Mouse (Mus musculus) layer of hippocampus, postnatal 10 days (tissue): Measurements from ENCODE around the gene Zdhhc13. TPM values are rescaled to one million over a fixed set of nuclear protein-coding genes. Genes with fewer than 3 reads are reported as not detected.

Source experiments
- DNase-seq, 2 experiments: peaks; one replicate each; pipeline ENCODE4 v3.0.0; 2021; ENCODE audit warnings: low spot score in 2 of 2
- total RNA-seq, 2 experiments: library from RNA; stranded (reverse); gene quantifications; 2 replicates each; pipeline ENCODE4 v1.2.3; 2021

The Zdhhc13 gene
- total RNA-seq, 2 experiments from 2014 or later, result 24.0 to 36.3 TPM

DNA sequence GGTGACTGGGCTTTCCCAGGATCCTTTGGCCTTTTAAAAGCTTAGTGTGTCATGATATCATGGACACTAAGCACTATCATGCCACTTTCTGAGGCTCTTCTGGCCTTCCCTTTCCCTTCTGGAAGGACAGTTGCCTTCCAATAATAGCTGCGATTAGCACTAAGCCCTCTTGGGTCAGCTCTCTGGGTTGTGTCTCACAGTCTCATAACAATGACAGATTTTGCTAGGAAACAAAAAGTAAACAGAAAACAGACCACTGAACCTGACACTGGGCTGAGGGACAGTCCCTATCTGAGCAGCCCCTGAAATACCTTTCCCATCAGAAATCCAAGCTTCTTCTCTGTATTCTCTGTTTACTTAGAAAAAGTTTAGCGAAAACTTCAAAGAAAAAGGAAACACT lies 51.7 kb downstream of the Zdhhc13 start:
- DNase-seq, result no peak

GRCm38 (mm10) chr7:48841538-48841937 lies 52.7 kb downstream of the Zdhhc13 start:
- DNase-seq, result no peak

DNA sequence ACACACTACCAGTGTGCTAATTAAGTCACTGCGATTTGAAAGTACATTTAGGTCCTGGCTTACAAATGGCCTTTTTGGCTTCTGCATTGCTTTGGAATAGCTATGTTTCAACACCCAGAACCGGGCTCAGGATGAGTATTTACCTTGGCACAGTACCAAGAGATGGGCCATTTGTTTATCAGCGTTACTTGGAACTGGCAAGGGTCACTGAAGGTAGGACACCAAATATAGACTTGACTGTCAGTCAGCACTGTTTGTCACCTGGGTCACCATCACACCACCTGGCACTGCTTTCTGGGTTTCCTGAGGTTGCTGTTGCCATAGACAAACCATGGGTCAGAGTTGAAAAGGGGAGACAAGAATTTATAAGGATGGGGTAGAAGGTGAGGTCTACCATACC lies 53.5 kb downstream of the Zdhhc13 start:
- DNase-seq, result no peak

DNA sequence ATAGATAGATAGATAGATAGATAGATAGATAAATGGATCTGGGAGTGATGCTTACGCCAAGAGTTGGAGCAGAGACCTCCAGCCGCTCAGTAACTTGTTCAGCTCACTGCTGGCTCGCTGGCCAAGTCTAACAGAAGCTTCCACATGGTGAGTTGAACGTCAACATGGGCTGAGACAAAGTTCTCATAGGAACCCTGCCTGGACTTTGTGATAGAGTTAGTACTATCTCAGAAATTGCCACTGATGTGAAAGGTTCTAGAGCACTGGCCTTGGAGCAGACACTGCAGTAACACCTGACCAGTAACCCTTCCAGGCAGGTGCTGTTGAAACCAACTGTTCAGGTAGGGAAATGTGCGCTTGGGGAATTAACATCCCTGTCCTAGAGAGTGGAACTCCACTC lies 54.7 kb downstream of the Zdhhc13 start:
- DNase-seq, result no peak

GRCm38 (mm10) chr7:48845213-48845973 lies 56.6 kb downstream of the Zdhhc13 start:
- no peak for DNase-seq

- DNase-seq, result no peak
Observed at GRCm38 (mm10) chr7:48846755-48847154, 58.0 kb downstream of the Zdhhc13 start.

GRCm38 (mm10) chr7:48847820-48848650 lies 59.2 kb downstream of the Zdhhc13 start, which contains the start of gene Csrp3:
TSS of gene Csrp3 (minus strand) at chr7:48848033.
- no peak for DNase-seq

DNA sequence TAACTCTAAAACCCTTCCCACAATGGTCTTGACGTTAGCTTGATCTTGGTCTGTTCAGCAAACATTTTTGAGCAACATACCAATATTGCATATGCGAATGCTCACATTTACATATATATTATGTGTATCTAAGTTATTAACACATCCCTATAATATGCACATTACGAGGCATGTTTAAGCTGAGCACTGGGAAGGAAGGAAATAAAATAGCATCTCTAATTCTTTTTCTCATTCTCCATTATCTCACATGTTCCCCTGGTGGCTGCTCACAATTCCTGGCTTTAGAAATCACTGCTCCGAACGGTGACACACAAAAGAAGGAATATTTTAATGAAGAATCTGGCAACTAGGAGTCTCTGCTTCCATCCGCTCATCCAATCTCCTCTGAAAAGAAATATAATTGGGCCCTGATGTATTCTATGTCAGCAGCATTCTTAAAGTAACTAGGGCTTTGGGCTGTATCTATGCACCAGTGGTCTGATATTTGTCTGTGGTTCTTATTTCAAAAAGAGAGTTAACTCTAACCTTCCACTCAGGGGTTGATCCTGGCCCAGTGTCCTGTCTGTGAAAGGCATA lies 62.8 kb downstream of the Zdhhc13 start:
- DNase-seq, result no peak

DNA sequence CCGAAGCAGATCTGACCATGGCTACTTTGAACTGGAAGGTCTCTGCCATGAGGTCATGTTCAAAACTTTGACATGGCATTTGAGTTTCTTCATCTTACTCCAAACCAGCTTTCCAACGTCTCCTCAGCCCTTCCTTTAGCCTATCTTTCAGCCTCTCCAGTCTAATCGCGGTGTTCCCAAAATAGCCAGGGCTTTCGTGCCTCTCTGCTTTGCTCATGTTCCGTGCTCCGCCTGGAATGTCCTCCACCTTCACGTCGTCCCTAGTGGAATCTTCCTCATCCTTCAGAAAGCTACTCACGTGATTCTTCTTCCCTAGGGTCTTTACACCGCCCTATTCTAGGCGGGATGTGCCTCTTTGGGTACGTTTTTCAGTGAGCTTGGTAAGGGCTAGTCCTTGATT lies 64.7 kb downstream of the Zdhhc13 start:
- no peak for DNase-seq

DNA sequence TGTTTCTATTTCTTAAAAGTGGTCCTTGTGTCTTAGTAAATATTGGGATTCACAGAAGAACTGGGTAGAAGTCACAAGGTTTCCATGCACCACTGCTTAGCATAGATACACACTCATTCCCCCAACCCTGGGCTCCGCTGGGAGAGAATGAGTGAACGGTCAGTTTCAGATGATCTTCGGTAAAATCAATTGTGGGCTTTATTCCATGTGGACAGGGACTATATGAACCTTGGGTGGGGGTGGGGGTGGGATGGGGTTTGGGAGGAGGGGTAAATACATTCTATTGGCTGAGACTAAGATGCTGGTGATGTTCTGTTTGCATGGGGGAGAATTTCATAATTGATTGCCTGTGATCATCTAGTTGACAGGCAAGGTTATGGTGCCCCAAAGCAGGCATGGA lies 66.7 kb downstream of the Zdhhc13 start:
- no peak for DNase-seq

GRCm38 (mm10) chr7:48858257-48858656 lies 69.5 kb downstream of the Zdhhc13 start:
- DNase-seq, result no peak

DNA sequence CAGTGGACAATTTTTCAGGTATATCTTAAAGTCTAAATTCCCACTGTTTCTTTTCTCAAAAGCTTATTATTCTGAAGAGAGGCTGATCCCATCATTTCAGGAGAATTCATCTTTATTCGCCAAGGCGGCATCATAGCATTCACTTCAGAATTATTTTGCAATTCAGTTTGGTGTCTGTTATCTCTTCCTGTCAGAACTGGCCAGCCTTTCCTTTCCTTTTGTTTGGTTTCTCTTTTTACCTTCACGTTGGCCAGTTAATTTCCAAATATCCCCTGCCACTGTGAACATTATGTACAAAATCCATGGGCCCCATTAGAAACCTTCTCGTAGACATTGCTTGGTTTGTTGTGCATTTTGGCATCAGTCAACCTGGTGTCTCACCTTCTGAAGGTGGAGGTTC lies 70.6 kb downstream of the Zdhhc13 start:
- DNase-seq, result no peak

DNA sequence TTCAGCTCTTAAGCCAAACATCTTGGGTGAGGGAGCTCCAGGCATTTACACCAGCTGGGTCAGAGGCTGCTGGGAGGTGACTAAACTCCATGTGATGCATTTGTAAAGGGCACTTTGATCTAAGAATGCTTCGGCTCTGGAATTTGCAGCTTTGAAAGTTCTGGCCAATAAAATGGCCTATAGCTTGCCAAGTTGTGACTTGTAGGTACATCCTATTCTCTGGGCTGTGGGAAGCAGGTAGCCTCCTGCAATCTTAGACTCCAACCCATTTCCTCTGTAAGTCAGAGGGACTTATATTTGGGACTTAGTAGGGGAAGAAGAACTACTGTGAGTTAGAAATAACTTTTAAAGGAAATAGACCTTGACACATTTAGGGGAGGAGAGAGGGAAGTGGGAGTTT lies 72.1 kb downstream of the Zdhhc13 start:
- no peak for DNase-seq

GRCm38 (mm10) chr7:48861796-48862195 lies 73.0 kb downstream of the Zdhhc13 start:
- no peak for DNase-seq

GRCm38 (mm10) chr7:48864199-48864598 lies 75.4 kb downstream of the Zdhhc13 start:
- no peak for DNase-seq

DNA sequence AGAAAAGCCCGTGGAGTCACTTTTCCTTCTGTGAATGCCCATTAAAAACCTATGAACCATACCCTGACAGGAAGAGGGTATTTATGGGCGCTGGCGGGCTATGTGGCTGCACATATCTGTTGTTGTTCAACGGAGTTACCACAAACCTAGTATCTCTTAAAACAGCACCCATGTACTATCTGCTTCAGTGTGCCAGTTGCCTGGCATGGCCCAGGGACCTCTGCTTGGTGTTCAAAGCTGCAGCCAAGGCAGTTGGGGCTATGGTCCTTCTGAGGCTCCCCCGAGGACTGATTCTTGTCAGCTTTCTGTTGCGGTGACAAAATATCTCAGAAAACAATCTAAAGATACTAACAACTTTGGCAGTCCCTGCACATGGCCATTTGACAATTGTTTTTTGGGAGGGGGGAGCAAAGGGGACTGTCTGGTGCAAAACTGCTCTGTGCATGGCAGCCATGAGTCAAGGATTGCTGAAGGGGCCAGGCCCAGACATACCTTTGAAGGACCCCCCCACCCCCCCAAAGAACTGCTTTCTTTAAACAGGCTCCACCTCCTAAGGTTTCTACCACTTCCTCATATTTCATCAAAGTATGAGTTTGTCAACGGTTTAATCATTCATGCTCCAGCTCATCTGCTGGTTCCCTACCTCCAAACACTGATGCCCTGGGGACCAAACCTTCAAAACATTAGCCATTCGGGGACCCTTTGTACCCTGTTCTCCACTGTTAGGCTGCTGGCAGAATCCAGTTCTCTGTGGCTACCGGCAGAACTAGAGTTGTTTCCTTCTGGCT lies 76.1 kb downstream of the Zdhhc13 start:
- no peak for DNase-seq

GRCm38 (mm10) chr7:48867576-48867975 lies 78.8 kb downstream of the Zdhhc13 start:
- no peak for DNase-seq

- DNase-seq, result no peak
Observed at GRCm38 (mm10) chr7:48870144-48870543, 81.3 kb downstream of the Zdhhc13 start.

DNA sequence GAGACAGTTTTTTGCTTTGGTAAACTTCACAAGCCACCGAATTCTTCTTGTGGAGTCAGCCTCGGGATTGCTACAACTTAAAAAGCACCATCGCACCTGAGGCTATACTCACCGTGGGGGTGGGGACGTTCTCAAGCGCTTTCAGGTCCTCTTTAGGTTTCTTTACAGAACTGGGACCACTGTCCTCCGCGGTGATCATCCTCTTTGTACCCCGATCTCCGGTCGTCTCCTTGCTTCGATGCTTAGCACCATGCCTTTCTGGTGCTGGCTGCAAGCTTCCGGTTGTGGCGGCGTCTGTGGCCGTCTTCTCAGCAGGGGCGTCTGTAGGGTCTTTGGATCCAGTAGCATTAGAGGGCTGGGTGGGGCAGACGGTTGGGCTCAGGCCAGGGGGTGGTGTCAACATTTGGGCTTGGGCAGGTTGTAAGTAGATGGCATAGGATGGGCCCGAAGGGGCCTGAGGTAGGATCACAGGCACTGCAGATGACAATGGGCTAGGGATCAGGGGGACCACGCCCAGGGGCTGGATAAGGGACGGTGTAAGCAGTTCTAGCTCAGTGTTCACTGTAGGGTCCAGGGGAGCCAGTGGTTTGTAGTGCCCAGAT lies 81.9 kb downstream of the Zdhhc13 start:
- no peak for DNase-seq

GRCm38 (mm10) chr7:48871292-48871691 lies 82.5 kb downstream of the Zdhhc13 start:
- DNase-seq, result no peak

GRCm38 (mm10) chr7:48875096-48875495 lies 86.3 kb downstream of the Zdhhc13 start:
- DNase-seq, result no peak
